Mouse (Mus musculus): ENCODE measurements around the gene Nr4a1.

Nr4a1 gene

DNA sequence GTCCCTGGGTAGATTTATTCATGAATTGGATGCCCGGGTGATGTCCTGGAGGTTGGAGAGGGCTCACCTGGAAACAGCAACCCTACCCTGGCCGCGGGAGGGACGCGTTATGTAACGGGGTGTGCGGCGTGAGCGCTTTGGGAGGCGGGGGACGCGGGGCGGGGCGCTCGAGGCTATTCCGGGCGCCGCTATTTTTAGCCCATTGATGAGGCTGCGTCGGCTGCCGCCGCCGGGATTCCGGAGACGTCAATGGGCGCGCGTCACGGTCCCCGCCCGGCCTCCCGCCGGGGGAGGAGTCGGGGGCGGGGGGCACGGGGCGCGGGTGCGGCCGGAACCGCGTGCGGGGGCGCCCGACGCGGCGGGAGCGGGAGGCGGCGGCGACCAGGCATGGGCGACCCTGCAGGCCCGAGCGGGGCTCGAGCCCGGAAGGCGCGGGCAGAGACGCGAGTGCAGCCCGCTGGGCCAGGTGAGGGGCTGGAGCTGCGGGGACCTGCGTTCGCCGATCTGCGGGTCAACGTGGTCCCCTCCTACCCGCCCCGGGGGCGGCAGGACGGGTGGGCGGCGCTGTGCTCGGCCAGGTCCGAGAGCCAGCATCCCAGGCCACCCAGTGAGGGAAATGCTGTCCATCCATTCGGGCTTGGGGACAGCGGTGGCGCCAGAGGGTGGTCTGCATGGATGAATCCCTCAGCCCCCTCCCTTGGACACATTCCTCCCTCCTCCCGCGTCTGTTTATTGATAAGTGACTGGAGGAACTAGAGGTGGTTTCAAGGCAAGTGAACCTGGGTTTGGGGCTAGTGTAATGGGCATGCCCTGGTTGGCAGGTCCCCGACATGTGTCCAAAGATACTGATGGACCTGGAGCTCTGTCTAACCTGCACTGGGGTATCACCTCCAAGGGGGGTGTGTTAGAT is at the start of gene Nr4a1:
TSS of gene Nr4a1 (plus strand) at position 384 of the 910 bp plus-strand sequence.
- DNase-seq (ENCODE audit: low spot score): no peak

DNA sequence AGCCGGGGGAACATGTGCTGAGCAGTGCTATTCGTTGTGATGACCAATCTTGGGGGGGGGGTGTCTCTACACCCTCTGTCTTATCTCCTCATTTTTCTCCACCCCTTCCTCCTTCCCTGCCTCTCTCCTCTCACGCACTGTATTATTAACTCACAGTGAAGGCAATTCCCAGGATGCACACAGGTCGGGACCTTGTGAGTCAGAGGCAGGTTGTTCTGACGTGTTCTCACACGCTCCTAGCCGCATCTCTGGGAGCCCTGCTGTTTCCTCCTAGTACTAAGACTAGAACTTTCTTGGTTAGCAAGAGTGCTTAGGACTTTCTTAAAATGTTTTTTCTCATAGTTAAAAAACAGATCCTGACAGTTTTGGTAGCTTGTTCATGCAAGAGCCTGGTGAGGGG is 49.3 kb upstream of the Nr4a1 start:
- DNase-seq (ENCODE audit: low spot score): no peak

DNA sequence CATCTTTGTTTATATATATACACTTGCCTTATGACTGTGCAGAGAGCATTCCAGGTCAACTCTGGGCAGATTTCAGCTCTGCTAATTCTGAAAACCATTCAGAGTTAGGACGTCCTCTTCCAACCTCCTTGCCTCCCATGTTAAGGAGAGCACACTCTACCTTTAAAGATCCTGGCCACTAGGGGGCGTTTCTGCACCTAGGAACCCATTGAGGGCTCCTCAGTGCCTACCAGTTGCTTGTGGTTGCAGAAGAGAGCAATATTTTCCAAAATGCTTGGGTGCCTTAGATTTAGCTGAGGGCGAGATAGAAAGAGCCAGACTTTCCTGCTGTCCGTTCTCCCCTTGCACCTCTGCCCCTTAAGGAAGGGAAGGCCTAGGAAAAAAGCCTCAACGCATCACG is 43.8 kb upstream of the Nr4a1 start:
- DNase-seq (ENCODE audit: low spot score): no peak

DNA sequence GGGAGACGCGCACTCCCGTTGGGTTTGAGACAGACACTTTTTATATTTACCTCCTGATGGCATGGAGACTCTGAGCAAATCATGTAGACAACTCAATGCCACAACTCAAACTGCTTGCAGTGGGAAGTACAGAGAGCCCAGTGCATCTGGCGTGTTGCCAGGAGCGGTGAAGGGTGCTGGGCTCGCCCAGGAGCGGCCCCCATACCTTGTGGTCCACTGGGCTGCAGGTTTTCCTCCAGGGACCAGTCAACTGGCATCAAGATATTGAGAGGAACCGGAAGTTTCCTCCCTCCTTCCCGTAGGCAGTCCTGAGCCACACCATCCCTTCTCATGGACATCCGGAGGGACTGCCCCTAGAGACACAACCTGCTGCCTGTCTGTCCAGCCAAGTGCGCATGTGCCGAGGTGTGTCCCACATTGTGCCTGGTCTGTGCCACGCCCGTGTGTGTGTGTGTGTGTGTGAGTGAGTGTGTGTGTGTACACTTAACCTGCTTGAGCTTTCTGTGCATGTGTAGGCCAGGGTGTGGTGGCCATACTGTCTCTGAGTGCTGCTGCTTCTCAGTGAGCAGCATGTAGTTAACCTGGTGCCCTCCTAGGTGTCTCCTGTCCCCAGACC is 43.0 kb upstream of the Nr4a1 start:
- DNase-seq (ENCODE audit: low spot score): no peak

DNA sequence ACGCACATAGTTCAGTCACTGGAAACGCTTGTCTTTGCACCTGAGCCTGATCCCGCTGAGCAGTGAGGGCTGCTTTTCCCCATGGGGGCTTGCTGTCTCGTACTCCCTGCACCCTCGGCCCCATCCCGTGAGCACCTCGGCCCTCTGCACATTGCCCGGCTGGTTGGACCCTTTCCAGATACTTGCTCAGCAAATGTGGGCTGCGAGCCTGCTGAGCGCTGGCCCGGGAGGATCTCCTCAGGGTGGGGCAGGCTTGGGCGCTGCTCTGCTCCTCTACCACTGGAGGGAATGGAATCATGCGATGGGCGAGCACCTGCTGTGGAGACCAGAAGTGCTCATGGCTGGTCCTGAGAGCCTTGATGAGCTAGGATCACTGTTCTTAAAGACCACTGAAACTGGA is 41.6 kb upstream of the Nr4a1 start:
- no peak for DNase-seq (ENCODE audit: low spot score)

DNA sequence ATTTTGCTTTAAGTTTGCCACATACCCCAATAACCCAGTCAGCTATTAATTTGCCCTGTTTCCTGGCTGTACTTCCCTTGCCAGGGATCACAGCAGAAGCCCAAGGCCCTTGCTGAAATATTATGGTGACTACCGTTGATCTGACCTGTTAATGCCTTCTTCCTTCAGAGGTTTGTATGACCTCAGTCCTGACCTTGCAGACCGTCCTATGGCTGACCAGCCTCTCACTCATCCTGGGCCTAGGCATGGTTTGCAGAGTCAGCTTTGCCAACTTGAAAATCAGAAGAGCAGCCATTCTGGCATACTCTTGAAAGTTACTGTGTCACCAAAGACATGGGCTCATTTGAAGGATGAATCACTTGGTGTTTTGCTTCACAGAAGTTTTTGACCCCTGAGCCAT is 38.9 kb upstream of the Nr4a1 start:
- no peak for DNase-seq (ENCODE audit: low spot score)

DNA sequence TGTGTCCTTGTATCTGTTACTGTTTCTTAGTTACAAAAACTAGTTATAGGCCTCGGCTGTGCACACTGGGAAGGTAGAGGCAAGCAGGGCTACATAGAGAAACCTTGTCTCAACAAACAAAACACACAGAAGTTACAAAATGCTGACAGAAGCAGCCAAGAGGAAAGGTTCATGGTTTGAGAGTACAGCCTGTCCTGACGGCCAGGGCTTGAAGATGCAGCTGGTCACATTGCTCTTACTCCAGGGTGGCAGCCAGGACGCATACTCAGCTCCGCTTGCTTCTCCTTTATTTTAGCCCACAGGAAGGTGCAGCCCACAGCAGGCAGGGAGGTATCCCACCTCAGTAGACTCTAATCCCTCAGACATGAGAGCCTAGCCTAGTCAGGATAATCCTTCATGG is 38.0 kb upstream of the Nr4a1 start:
- DNase-seq (ENCODE audit: low spot score): no peak

DNA sequence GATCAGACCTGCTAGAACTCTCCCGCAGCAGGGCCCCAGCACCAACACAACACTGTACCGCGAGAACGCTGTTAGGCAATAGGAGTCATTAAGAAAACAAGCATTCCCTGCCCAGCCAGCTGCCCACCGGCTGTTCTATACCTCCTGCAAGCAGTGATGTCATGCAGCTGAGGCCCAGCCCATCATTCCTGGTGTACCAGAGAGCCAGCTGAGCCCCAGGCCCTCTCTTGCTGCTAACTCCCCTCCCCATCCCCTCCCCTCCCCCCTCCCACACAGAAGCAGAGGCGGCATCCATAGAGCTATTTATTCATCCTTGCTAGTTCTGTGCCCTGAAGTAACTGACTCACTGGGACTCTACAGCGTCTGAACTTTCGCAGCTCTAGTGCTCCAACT is 33.2 kb upstream of the Nr4a1 start:
- DNase-seq (ENCODE audit: low spot score): no peak

DNA sequence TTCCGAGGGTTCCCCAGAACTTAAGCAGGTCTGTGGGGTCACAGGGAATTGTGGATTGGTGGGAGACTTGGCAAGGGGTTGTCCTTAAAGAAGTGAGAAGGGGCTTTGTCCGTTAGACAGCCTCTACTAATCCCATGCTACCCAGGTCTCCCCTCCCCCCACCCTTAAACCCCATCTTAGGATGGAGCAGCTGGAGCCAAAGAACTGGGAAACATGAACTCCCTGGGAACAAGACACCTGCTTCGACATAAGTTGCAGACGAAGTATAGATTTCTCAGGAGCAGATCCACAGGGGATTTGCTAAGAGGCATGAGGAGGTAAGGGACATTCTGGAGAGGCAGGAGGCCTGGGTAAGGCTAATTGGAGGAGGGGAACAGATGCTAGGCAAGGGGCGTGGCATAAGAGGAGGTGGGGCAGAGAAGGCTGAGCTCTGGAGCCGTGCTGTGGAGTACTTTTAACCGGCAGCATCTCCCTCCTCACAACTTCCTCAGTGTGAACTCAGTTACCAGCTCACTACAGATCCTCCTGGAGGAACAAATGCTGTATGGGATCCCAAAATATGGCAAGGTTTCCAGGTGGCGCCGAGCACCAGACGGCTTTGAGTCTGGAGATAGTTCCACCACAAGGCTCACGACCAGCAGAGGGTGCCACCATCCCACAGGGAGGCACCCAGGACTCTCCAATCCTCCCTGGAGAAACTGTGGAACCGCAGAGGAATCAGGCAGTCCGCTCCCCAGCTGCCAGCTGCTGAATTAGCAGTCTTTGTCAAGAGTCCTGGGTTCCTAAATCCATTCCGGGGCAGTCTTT is 32.6 kb upstream of the Nr4a1 start:
- DNase-seq (ENCODE audit: low spot score): peak; percentile 76

DNA sequence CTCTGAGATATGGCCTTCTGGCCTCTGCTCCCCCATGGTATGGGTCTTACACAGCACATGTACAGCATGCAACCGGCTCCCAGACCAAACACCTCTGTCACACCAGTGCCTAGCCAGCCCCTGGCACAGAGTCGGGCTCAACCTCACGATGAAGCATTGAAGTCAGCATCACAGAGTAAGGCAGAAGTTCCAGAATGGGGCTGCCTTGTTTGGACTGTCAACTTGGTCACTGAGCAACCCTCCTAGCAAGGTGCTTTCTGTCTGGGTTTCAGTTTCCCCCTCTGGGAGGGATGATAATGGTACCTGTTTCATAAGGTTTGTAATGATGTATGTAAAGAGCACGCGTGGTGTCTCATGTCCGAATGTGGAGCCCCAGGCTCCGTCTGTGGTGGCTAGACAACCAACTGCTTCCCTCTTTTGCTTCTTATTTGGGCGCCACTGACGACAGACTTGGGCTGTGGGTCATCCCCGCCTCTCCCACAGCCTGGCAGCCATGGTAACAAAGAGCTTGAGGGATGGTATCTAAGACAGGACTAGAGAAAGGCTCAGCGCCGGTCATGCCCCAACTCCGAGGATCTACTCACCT is 31.1 kb upstream of the Nr4a1 start:
- DNase-seq (ENCODE audit: low spot score): no peak

DNA sequence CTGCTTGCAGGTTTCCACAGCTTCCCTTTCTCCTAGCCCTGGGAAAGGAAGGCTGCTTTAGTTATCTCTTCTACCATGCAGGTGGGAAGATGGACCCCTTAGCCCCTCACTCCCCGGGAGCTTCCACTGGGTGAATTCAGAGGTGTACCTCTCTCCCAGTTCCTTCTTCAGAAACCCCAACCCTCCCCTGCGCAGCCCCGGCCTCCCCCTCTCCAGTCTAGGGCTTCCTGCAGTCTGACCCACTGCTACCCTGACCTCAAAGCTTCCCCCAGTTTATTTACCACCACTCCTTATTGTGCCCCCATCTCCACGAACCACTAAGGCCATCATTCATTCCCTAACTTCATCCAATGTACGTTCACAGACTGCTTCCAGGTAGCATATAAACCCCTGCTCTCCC is 30.5 kb upstream of the Nr4a1 start:
- DNase-seq (ENCODE audit: low spot score): no peak

DNA sequence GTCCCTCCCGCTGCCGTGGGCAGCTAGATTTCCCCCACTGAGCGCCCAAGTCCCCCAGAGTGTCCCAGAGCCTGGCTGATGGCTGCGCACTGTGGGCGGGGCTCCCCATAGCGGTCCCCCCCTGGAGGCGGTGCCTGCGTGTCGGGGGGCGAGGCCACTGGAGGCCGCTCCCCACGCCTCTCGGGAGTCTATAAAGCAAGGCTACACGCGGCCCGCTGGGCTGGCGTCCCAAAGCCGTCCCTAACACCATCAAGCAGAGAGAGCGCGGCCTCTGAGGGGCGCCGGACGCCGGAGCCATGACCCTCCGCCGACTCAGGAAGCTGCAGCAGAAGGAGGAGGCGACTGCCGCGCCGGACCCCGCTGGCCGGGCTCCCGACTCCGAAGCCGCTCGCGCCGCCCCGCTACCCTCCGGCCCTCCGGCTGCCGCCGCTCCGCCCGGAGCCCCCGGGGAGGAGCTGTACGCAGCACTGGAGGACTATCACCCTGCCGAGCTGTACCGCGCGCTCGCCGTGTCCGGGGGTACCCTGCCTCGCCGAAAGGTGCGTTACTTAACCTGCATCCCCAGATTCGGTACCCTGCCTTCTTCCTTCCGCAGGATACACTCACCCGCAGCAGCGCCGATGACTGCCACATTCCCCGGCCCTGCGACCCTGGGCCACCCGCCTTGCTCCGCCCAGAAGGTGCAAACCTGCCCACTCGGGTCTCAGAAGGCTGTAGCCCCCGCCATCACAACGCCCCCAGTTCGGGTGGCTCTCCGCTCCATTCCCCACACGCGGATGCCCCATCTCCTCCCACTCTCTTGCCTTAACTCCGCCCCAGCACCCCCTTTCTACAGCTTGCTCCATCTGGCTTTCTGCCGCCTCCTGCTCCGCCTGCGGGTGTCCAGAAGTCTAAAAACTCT is 29.8 kb upstream of the Nr4a1 start, which contains the start of gene Grasp:
TSS of gene Grasp (plus strand) at position 183 of the 901 bp plus-strand sequence.
- peak; percentile 53 for DNase-seq (ENCODE audit: low spot score)

DNA sequence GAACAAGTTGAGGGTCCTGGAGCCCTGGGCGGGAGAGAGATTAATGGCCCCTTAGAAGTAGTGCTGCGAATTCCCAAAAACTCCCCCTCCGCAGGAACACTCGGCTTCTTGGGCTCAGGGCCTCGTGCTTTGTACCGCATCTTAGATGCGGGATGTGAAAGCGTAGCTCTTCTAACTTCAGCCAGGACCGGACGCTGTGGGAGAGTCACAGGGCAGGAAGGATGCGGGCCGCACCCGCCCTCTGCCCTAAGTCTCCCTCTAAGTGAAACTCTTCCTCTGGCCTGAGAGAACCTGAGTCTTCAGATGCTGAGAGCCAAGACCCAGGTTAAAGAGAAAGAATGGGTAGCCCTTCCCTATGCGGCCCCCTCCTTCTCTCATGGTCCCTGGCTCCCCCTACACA is 29.1 kb upstream of the Nr4a1 start:
- no peak for DNase-seq (ENCODE audit: low spot score)

DNA sequence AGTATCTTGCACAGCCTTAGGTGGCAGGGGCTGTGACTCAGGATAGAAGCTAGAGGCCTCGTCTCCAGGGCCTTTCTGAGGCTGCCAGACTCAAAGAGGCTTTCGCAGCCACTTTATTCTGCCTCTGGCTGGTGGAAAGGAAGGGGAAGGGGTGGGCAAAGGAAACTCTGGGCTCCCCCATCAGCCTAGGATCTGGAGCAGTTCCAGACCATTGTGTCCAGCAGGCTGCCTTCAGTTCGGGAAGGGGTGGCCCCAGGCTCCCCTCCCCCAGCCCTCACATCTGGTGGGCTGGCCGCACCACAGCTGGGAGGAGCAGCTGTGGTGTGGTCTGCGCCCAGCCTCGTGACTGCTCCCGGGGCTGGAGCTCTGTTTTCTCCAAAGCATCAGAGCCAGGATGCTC is 26.1 kb upstream of the Nr4a1 start:
- DNase-seq (ENCODE audit: low spot score): no peak

DNA sequence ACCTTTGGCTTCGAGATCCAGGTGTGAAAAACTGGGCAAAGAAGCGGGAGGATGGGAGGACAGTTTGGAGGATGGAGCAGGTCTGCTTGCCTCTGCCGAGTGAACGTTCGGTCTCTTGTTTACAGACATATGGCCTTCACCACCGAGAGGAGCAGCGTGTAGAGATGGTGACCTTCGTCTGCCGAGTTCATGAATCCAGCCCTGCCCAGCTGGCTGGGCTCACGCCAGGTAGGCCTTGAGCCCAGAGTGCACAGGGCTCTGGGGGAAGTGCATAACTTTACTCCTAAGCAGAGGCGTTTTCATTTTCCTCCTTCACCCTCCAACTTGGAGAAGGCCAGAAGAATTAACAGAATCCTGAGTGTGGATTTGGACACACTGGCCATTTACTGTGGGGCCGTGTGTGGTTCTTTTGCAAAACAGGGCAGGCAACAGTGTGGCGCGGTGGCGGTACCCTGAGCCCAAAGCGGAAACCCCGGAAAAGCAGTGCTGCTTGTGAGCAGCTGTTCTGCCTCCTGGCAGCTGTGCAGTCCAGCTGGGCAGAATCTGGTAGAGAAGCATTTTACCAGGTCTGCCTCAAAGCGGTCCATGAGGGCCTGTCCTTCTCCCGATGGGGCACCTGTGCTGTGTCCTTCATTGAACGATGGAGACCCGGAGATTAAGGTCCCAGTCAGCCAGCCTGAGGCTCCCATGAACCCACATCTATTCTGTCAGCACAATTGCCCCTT is 25.0 kb upstream of the Nr4a1 start:
- no peak for DNase-seq (ENCODE audit: low spot score)

DNA sequence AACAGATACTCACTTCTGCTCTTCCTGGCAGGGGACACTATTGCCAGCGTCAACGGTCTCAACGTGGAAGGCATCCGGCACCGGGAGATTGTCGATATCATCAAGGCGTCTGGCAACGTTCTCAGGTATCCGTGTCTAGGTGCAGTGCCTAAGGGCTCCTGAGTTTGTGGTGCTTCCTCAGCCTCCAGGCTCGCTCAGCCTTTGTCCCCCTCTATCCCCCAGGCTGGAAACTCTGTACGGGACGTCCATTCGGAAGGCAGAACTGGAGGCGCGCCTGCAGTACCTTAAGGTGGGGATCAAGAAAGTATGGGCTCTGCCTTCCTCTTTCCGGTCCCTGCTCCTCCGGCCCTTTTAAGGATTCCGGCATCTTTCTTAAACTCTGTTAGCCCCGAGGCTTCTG is 23.6 kb upstream of the Nr4a1 start:
- no peak for DNase-seq (ENCODE audit: low spot score)

DNA sequence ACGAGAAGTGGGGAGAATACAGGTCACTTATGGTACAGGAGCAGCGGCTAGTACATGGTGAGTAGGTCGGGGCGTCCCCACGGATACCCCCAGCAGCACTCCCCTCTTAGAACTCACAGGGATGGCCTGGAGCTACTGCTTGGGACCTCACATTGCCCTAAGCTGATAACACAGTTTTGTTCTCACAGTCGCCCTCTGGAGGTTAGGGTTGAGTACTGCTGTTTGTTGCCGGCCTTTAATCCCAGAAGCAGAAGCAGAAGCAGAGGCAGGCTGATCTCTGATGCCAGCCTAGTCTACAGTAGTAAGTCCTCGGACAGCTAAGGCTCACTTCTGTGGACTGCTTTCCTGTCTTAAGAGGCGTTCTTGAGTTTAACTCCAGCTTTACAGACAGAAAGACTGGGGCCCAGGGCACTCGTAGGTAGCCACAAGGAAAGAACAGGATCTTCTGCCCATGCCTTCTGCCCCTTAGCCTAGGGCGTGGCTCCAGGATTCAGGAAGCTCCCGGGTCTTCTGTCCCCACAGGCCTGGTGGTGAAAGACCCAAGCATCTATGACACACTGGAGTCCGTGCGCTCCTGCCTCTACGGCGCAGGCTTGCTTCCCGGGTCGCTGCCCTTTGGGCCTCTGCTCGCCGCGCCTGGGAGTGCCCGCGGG is 22.9 kb upstream of the Nr4a1 start:
- DNase-seq (ENCODE audit: low spot score): no peak

DNA sequence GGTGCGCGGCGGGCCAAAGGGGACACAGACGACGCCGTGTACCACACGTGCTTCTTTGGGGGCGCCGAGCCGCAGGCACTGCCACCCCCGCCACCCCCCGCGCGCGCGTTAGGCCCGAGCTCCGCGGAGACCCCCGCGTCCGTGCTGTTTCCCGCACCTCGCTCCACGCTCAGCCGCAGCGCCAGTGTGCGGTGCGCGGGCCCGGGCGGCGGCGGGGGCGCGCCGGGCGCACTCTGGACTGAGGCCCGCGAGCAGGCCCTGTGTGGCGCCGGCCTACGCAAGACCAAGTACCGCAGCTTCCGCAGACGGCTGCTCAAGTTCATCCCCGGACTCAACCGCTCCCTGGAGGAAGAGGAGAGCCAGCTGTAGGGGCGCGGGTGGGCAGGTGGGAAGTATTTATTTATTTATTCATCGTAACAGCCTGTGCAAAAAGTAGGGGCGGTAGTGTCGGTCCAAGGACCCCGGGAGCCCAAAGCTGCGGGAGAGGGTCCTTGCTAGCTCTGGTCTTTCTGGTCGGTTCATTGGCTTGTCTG is 22.4 kb upstream of the Nr4a1 start:
- no peak for DNase-seq (ENCODE audit: low spot score)

DNA sequence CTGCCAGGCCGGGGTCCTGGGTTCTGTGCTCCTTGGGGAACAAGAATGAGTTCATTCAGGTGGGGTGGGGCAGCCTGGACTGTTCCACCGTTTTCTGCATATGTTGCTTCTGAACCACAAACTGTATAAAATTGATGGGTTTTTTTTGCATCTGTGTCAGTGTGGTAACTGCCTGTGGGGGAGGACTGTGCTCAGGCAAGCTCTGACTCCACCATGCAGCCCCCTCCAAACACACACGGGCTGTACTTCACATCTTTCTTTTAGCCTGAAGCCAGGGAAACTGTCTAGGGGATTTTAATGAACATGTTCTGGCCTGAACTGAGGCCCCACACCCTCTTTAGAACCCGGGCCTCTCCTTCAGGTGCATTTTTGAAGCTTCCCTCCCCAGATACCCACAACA is 21.5 kb upstream of the Nr4a1 start:
- no peak for DNase-seq (ENCODE audit: low spot score)

DNA sequence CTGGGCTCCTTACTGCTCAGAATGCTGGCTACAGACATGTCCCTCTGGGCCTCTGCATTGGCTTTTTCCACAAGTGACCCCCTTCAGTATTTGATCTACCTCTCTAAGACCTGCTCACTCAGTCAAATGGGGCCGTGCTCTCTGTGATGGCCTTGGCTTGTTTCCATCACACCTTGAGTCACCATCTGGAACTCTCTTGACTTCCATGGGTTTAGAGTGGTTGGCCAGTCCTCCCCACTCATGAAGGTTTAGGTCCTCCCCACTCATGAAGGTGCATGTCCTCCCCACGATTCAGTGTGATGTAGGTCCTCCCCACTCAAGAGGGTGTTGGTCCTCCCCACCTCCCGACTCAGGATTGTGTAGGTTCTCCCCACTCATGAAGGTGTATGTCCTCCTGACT is 20.9 kb upstream of the Nr4a1 start:
- no peak for DNase-seq (ENCODE audit: low spot score)

Data from urinary bladder, postnatal 10 days (tissue).